In genomic region chr17:65885697-65886529, GRCm38 (mm10) we compare ENCODE assay signal across 8 mouse cellular contexts. TPM values are rescaled to one million over a fixed set of nuclear protein-coding genes. Genes with fewer than 3 reads are reported as not detected.
A peak's percentile ranks its signal among the peaks of the same experiment; 100 is the strongest.
DNase-seq lines count a peak whose midpoint lies in the region; ATAC-seq lines count a peak whose summit lies in the region.

Gene Ralbp1, minus strand, starts transcription at chr17:65885798.

- H3K9ac ChIP-seq in hindbrain, embryonic 11.5 days (ENCODE audit: low read depth, low read length), result peak within 1 kb of the TSS; percentile 82
- peak within 1 kb of the TSS; percentile 92 for H3K9ac ChIP-seq in stomach, embryonic 16.5 days (ENCODE audit: low read length)

- peak within 1 kb of the TSS; percentile 91 for H3K27ac ChIP-seq in hindbrain, embryonic 11.5 days (ENCODE audit: low read depth, low read length)
- H3K27ac ChIP-seq in stomach, embryonic 16.5 days (ENCODE audit: low read length), result peak within 1 kb of the TSS; percentile 99

- no peaks in the 10 kb centered on the region for H3K27me3 ChIP-seq in hindbrain, embryonic 11.5 days (ENCODE audit: control insufficient read depth, insufficient read depth, low read length)
- H3K27me3 ChIP-seq in megakaryocyte, embryonic 14.5 days (replicated peaks), result no peaks in the 10 kb centered on the region
- H3K27me3 ChIP-seq in stomach, embryonic 16.5 days (ENCODE audit: control insufficient read depth, insufficient read depth, low read length), result no peaks in the 10 kb centered on the region

- peak; percentile 25 for DNase-seq in thymus, postnatal 14 days
- no peak for DNase-seq in thymus, adult 18-20 months
- peak; percentile 71 for DNase-seq in cerebellum, adult 9-10 months
- DNase-seq in frontal cortex, adult 2 months (ENCODE audit: extremely low spot score in 1 of 2, low spot score in 1 of 2), result peak in 1 of 2 experiments; percentile 48
- peak; percentile 57 for DNase-seq in hindbrain, embryonic 11.5 days (ENCODE audit: low spot score)
- peak in 1 of 2 experiments; percentile 45 for DNase-seq in left cerebral cortex, adult 8-10 months (ENCODE audit: low spot score in 2 of 2)

- H3K9me3 ChIP-seq in hindbrain, embryonic 11.5 days (ENCODE audit: control insufficient read depth, low read length), result no peaks in the 10 kb centered on the region
- 0 out of 2 replicates have a peak, but pooled peaks cover 3% of the 10 kb centered on the region for H3K9me3 ChIP-seq in megakaryocyte, embryonic 14.5 days
- H3K9me3 ChIP-seq in stomach, embryonic 16.5 days (replicated peaks; ENCODE audit: control insufficient read depth, low read length), result no peaks in the 10 kb centered on the region

- peak within 1 kb of the TSS; percentile 88 for H3K4me2 ChIP-seq in hindbrain, embryonic 11.5 days (replicated peaks; ENCODE audit: low read depth, low read length)
- peak within 1 kb of the TSS; percentile 83 for H3K4me2 ChIP-seq in stomach, embryonic 16.5 days (ENCODE audit: low read depth, low read length)

- ATAC-seq in hindbrain, embryonic 11.5 days (ENCODE audit: low FRiP score), result 0 out of 2 replicates have a peak, but pooled peaks have one; percentile 1
- no peak for ATAC-seq in stomach, embryonic 16.5 days (ENCODE audit: insufficient read depth, low FRiP score)

- WGBS in hindbrain, embryonic 11.5 days, result 12% methylated on average over 14 of the region's 14 CpGs
- WGBS in stomach, embryonic 16.5 days, result 8% methylated on average over 14 of the region's 14 CpGs

- H3K4me1 ChIP-seq in hindbrain, embryonic 11.5 days (replicated peaks; ENCODE audit: control insufficient read depth, insufficient read depth, low read length), result peaks cover 8% of the 10 kb centered on the region
- H3K4me1 ChIP-seq in megakaryocyte, embryonic 14.5 days, result peaks cover 48% of the 10 kb centered on the region
- H3K4me1 ChIP-seq in stomach, embryonic 16.5 days (ENCODE audit: control insufficient read depth, insufficient read depth, low read length), result peaks cover 23% of the 10 kb centered on the region

- H3K36me3 ChIP-seq in hindbrain, embryonic 11.5 days (ENCODE audit: control insufficient read depth, insufficient read depth, low read length), result no peaks in the 10 kb centered on the region
- H3K36me3 ChIP-seq in megakaryocyte, embryonic 14.5 days (replicated peaks; ENCODE audit: low read length), result peaks cover 8% of the 10 kb centered on the region
- no peaks in the 10 kb centered on the region for H3K36me3 ChIP-seq in stomach, embryonic 16.5 days (ENCODE audit: control insufficient read depth, insufficient read depth, low read length)

- H3K4me3 ChIP-seq in hindbrain, embryonic 11.5 days (ENCODE audit: low read depth, low read length), result peak within 1 kb of the TSS; percentile 91
- H3K4me3 ChIP-seq in megakaryocyte, embryonic 14.5 days (replicated peaks), result peak within 1 kb of the TSS; percentile 98
- peak within 1 kb of the TSS; percentile 92 for H3K4me3 ChIP-seq in stomach, embryonic 16.5 days (replicated peaks; ENCODE audit: low read length)

RNA-seq across cellular contexts. Expression of gene Ralbp1, which starts in this region (rescaled TPM):
- polyA plus RNA-seq in frontal cortex, adult 2 months (2012; rRNA removed), result 50.2 and 51.9 TPM in 2 replicates
- polyA plus RNA-seq in hindbrain, embryonic 11.5 days (2014; fragmentation: Nextera tagmentation; extraction: Ambion mirVana), result 47.6 and 47.7 TPM in 2 replicates
- total RNA-seq in left cerebral cortex, adult 8-10 months (2022), result 10 to 100 TPM; 64.6 to 75.2 (median 69.3) TPM
- polyA plus RNA-seq in megakaryocyte, embryonic 14.5 days (2012; ENCODE audit: insufficient read depth, low replicate concordance), result 83.9 and 184 TPM in 2 replicates
- polyA plus RNA-seq in stomach, embryonic 16.5 days (2015; fragmentation: Nextera tagmentation; extraction: Ambion mirVana), result 87.0 and 103 TPM in 2 replicates

Comparison
In these comparisons a context has a peak if more than half of its experiments do, and no peak if none do; other contexts are left out.
1. DNase-seq: peak in thymus, postnatal 14 days (single experiment), cerebellum, adult 9-10 months (single experiment) and hindbrain, embryonic 11.5 days (single experiment); none in thymus, adult 18-20 months (0 of 2).
2. Peak in every context shown above with its lines, with median percentiles within 50 percentile points of each other: H3K4me3 ChIP-seq.